Mouse (Mus musculus): ENCODE results near the gene Gpx2. TPM values are rescaled to one million over a fixed set of nuclear protein-coding genes. Genes with fewer than 3 reads are reported as not detected.

The Gpx2 gene
- total RNA-seq, 1 experiment from 2014 or later: not detected

DNA sequence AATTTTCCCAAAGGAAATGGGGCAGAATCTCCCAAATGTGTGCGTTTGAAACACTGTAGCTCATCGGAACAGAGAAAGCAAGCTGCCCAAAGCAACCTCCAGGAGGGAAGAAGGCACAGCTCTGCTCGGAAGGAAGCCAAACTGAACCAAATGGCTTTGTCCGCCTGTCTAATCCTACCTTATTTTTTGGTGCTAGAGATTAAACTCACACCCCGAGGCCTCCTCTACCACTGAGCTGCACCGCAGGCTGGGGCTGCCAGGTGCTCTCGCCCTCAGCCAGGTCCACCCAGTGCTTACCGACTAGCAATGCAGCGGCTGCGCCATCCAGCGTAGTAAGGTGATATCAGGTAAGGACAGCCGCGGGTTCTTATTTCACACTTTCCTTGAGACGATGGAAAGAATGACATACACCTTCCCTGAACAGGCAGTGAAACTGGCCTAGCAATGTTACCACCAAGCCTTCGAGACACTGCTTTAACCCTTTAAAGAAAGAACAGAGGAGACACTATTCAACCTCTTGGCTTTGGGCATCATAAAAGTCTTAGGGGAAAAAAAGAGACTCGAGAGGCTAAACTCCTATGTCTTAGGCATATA lies 44.4 kb downstream of the Gpx2 start:
- no peak for DNase-seq

Other genes with a start within 250 kb of the Gpx2 start
- gene Sptb, start 85.0 kb downstream of the Gpx2 start, total RNA-seq (2021): 60.7 and 63.5 TPM in 2 replicates
- gene Churc1, start 30.0 kb downstream of the Gpx2 start, total RNA-seq (2021): 62.5 and 83.0 TPM in 2 replicates
- gene Fntb, start 30.0 kb downstream of the Gpx2 start, total RNA-seq (2021): 11.1 and 15.0 TPM in 2 replicates
- 1.6 and 3.3 TPM in 2 replicates for gene Rab15, start 27.4 kb upstream of the Gpx2 start, total RNA-seq (2021)
- gene Max, start 166.6 kb upstream of the Gpx2 start, total RNA-seq (2021): 62.2 and 62.4 TPM in 2 replicates

Measured in adrenal gland, postnatal 25 days (tissue).